Mouse (Mus musculus) CH12.LX (cell line): ENCODE data around the gene Fancc. TPM values are rescaled to one million over a fixed set of nuclear protein-coding genes. Genes with fewer than 3 reads are reported as not detected.

Experiments
- DNase-seq: peaks from one replicate; pipeline ENCODE4 v3.0.0-alpha.2; 2013; ENCODE audit errors: extremely low read depth
- H3K27ac ChIP-seq: 2 replicates; pipeline ENCODE4 v1.5.1; 2012; ENCODE audit warnings: low read depth, mild to moderate bottlenecking, control low read depth, moderate library complexity; ENCODE audit not compliant: insufficient read depth
- H3K27me3 ChIP-seq: replicated peaks from 2 replicates; pipeline ENCODE3; 2012; ENCODE audit warnings: inconsistent platforms
- H3K36me3 ChIP-seq, 2 experiments: replicated peaks in 1 of 2; 2 replicates each; pipeline versions ENCODE3 to v1.6.1; 2012; ENCODE audit warnings: inconsistent platforms in 1 of 2, low read length in 1 of 2, mild to moderate bottlenecking in 1 of 2, mixed read lengths in 1 of 2, moderate library complexity in 1 of 2; ENCODE audit not compliant: control insufficient read depth in 1 of 2, insufficient read depth in 1 of 2
- H3K4me1 ChIP-seq, 2 experiments: 2 replicates each; pipeline ENCODE4 v1.6.1; 2012; ENCODE audit warnings: inconsistent platforms in 1 of 2, moderate library complexity in 1 of 2; ENCODE audit not compliant: insufficient read depth in 2 of 2, control insufficient read depth in 1 of 2
- H3K4me2 ChIP-seq: 2 replicates; pipeline ENCODE4 v1.6.1; 2012; ENCODE audit warnings: low read depth, mild to moderate bottlenecking, control low read depth; ENCODE audit not compliant: poor library complexity, insufficient read depth, severe bottlenecking
- H3K4me3 ChIP-seq, 3 experiments: fragments of 150-350 bp in 1 of 3; sonication (generic) in 1 of 3; replicated peaks in 1 of 3; 2 replicates each; pipeline versions ENCODE3 to v1.5.1; 2011 to 2012; ENCODE audit warnings: low read depth in 2 of 3, low read length in 2 of 3, mild to moderate bottlenecking in 2 of 3, moderate library complexity in 2 of 3, control low read depth in 1 of 3, improper control_type of control experiment in 1 of 3, inconsistent platforms in 1 of 3, mixed read lengths in 1 of 3; ENCODE audit not compliant: poor library complexity in 1 of 3
- H3K79me2 ChIP-seq: replicated peaks from 2 replicates; pipeline ENCODE4 v1.6.1; 2012; ENCODE audit warnings: mild to moderate bottlenecking, moderate library complexity; ENCODE audit not compliant: control insufficient read depth, poor library complexity, insufficient read depth, severe bottlenecking; ENCODE audit errors: extremely low read depth
- H3K9ac ChIP-seq: 2 replicates; pipeline ENCODE4 v1.6.1; 2012; ENCODE audit warnings: low read depth, mild to moderate bottlenecking, control low read depth, moderate library complexity; ENCODE audit not compliant: insufficient read depth
- H3K9me3 ChIP-seq: replicated peaks from 2 replicates; pipeline ENCODE3; 2012; ENCODE audit warnings: low read length, inconsistent platforms, mixed read lengths
- BHLHE40 ChIP-seq: IDR thresholded peaks from 2 replicates; pipeline ENCODE4 v1.6.1; 2011; ENCODE audit warnings: mild to moderate bottlenecking, low read depth, low read length, improper control_type of control experiment
- ETS1 ChIP-seq: conservative IDR thresholded peaks from 2 replicates; pipeline ENCODE4 v1.6.1; 2012; ENCODE audit warnings: low read depth, mild to moderate bottlenecking, inconsistent platforms, low read length, improper control_type of control experiment, moderate library complexity
- GABPA ChIP-seq: IDR thresholded peaks from 2 replicates; pipeline ENCODE4 v1.6.1; 2012; ENCODE audit warnings: low read depth, low read length, improper control_type of control experiment, inconsistent platforms; ENCODE audit not compliant: insufficient replicate concordance
- IRF4 ChIP-seq: IDR thresholded peaks from 2 replicates; pipeline ENCODE4 v1.6.1; 2014; ENCODE audit warnings: low read depth, mild to moderate bottlenecking, inconsistent platforms, low read length, improper control_type of control experiment
- JUN ChIP-seq: IDR thresholded peaks from 2 replicates; pipeline ENCODE4 v1.6.1; 2011; ENCODE audit warnings: low read depth, mild to moderate bottlenecking, low read length, improper control_type of control experiment, moderate library complexity; ENCODE audit not compliant: insufficient read depth
- MAFK ChIP-seq: IDR thresholded peaks from 2 replicates; pipeline ENCODE4 v1.6.1; 2011; ENCODE audit warnings: low read length, improper control_type of control experiment; ENCODE audit not compliant: insufficient replicate concordance
- MXI1 ChIP-seq: IDR thresholded peaks from 2 replicates; pipeline ENCODE4 v1.6.1; 2011; ENCODE audit warnings: mild to moderate bottlenecking, low read depth, low read length, improper control_type of control experiment
- PAX5 ChIP-seq: IDR thresholded peaks from 2 replicates; pipeline ENCODE4 v1.6.1; 2012; ENCODE audit warnings: low read length, inconsistent platforms, mixed read lengths
- POLR2A ChIP-seq: IDR thresholded peaks from 2 replicates; pipeline ENCODE4 v1.6.1; 2011; ENCODE audit warnings: low read depth, mild to moderate bottlenecking, improper control_type of control experiment, low read length
- POLR2AphosphoS2 ChIP-seq: IDR thresholded peaks from 2 replicates; pipeline ENCODE4 v1.6.1; 2011; ENCODE audit warnings: low read depth, low read length, improper control_type of control experiment
- RAD21 ChIP-seq: IDR thresholded peaks from 2 replicates; pipeline ENCODE4 v1.6.1; 2011; ENCODE audit warnings: low read depth, mild to moderate bottlenecking, low read length, improper control_type of control experiment, moderate library complexity
- SIN3A ChIP-seq: IDR thresholded peaks from 2 replicates; pipeline ENCODE4 v1.6.1; 2012; ENCODE audit warnings: low read length, improper control_type of control experiment, inconsistent platforms
- TBP ChIP-seq: conservative IDR thresholded peaks from 2 replicates; pipeline ENCODE4 v1.6.1; 2011; ENCODE audit warnings: low read depth, low read length, improper control_type of control experiment
- TCF12 ChIP-seq: IDR thresholded peaks from 2 replicates; pipeline ENCODE4 v1.6.1; 2014; ENCODE audit warnings: low read depth, mild to moderate bottlenecking, inconsistent platforms, low read length, improper control_type of control experiment
- ZMIZ1 ChIP-seq: IDR thresholded peaks from 2 replicates; pipeline ENCODE4 v1.6.1; 2012; ENCODE audit warnings: low read depth, mild to moderate bottlenecking, inconsistent platforms, low read length, improper control_type of control experiment
- ZNF384 ChIP-seq: IDR thresholded peaks from 2 replicates; pipeline ENCODE4 v1.6.1; 2012; ENCODE audit warnings: low read depth, low read length, improper control_type of control experiment, inconsistent platforms
- dilution Hi-C: fragments of 300-500 bp; cut with MboI; formaldehyde crosslinking; loops from 2 replicates; pipeline ENCODE4 v1.14.3; 2020; ENCODE audit warnings: low sequenced_read_pairs; ENCODE audit not compliant: extremely low pct_unique_long_range_greater_than_20kb, extremely low pct_ligation_motif_present
- in situ Hi-C: fragments of 300-500 bp; cut with MboI; formaldehyde crosslinking; loops from 3 replicates; pipeline ENCODE4 v1.14.3; 2019; ENCODE audit warnings: low sequenced_read_pairs, low pct_ligation_motif_present, low pct_unique_long_range_greater_than_20kb, mixed read lengths
- polyA plus RNA-seq: library from polyadenylated mRNA; unstranded; fragments of >175 nt; gene quantifications from 2 replicates; pipeline ENCODE4 v1.2.1, GENCODE M21; 2012; ENCODE audit warnings: low read depth; ENCODE audit not compliant: insufficient read length
- total RNA-seq, 2 experiments: library from RNA; depleted of rRNA; stranded (reverse); fragments of 300-350 nt in 1 of 2; fragments of >200 nt in 1 of 2; gene quantifications; 2 replicates each; pipeline ENCODE4 v1.2.3; 2012 to 2014

Fancc gene
- total and polyA plus RNA-seq, 3 experiments: 8.2 to 12.4 (median 8.7) TPM

DNA sequence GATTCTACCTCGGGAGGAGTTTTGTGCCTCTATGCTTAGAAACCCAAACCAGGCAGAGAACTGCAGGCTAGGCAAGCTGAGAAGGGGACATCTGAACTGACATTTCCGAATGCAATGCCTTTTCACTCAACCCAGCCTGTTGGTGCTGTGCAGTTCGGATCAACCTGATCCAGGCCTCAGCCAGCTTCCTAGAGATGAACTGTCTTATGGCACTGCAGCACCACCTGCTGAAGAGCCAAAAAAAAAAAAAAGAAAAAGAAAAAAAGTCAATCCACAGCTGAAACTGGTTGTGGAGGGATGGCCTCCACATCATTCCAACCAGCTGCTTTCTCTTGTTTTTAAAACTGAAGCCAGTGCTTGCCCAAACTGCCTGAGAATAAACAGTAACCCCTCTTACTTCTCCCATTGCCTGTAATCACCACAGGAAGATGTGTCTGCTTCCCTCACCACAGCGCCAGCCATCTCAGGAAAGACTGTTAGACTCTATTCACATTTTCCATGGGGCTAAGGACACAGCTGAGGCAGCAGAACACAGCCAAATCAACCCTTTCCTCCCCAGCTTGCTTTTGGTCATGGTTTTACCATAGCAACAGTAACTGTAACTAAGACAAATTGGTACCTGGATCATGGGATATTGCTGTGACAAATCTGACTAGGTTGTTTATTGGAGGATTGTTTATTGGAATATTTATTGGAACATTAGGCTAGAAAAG lies 85.6 kb downstream of the Fancc start (continued):
- TF ChIP-seq MAFK (0 out of 2 replicates have a peak, but pooled peaks have one; percentile 26), GABPA (no peak), TBP (no peak), MXI1 (no peak)

DNA sequence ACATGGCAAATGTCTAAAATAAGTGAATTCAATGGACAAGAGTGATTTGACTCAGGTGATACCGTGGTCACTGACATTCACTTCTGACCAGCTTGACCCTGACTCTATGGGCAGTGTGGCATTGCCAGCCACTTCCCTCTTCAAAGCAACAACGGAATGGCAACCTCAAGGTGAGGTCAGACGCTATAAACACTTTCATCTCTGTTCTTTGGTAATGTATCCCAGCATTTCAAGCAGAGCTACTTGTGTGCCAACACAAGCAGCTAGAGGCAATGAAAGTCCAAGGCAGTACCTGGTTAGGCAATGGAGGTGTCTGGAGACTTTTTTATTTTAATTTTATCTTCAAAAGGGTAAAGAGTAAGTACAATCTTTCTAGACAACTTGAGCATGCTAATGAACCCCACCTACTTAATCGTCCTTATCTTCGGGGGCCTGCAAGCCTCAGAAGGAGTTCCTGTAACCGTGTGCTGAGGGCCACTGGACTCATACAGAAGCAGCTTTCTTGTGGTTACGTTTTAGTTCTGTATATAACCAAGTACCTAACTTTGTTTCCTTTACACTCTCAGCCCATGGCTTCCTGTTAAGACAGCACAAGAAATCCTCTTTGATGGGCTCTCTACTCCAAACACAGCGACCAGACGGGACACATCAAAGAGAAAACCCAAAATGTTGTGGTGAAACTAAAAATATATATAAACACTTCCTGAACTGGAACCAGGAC lies 86.3 kb downstream of the Fancc start:
- in situ Hi-C loops (no loop called here), dilution Hi-C loops (no loop called here)
- Histone ChIP-seq H3K4me2 (peak overlapping the region; percentile 51), H3K27ac (no peak overlapping the region), H3K27me3 (no peaks in the 10 kb centered on the region), H3K79me2 (peaks cover 4% of the 10 kb centered on the region; the same call in 1 of the 2 replicates), H3K4me1 (peaks cover 4 to 14% of the 10 kb centered on the region in 2 experiments), H3K36me3 (peaks cover 0 to 3% of the 10 kb centered on the region in 2 experiments), H3K9ac (peak overlapping the region; percentile 32; the same call in 1 of the 2 replicates), H3K4me3 (no peak overlapping the region), H3K9me3 (no peaks in the 10 kb centered on the region)
- no peak for DNase-seq
- TF ChIP-seq JUN: no peak
- no peak for TF ChIP-seq POLR2AphosphoS2
- no peak for TF ChIP-seq IRF4
- no peak for TF ChIP-seq TCF12

DNA sequence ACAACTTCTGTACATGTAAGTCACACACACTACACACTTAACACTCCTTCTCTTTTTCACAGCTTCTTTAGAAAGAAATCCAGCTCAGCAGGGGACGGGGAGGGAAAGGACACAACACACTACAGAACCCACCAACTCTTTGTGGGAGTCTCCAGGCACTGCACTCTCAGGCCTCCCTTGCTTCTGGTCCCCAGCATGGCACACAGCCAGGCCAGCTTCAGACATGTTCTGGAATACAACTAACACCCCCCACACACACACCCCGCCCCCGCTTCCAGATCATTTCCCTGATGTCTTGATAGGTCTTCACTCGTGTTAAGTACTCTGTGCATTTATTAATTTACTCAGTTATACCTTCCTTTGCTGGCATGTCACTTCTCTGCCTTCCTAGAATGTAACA lies 91.9 kb downstream of the Fancc start:
- Histone ChIP-seq H3K79me2 (no peaks in the 10 kb centered on the region), H3K9ac (no peak overlapping the region), H3K4me2 (no peak overlapping the region), H3K4me1 (no peaks in the 10 kb centered on the region), H3K9me3 (no peaks in the 10 kb centered on the region), H3K27ac (no peak overlapping the region), H3K4me3 (no peak overlapping the region), H3K36me3 (no peaks in the 10 kb centered on the region), H3K27me3 (no peaks in the 10 kb centered on the region)
- dilution Hi-C loops (no loop called here), in situ Hi-C loops (no loop called here)
- TF ChIP-seq BHLHE40 (no peak), ZNF384 (no peak), PAX5 (no peak), ZMIZ1 (no peak), JUN (no peak), SIN3A (no peak), POLR2A (no peak), ETS1 (no peak), RAD21 (no peak)
- no peak for DNase-seq
